Mouse (Mus musculus): ENCODE data around the gene Ppp1r3a. TPM values are rescaled to one million over a fixed set of nuclear protein-coding genes. Genes with fewer than 3 reads are reported as not detected.
"Not testable (repeated sequence)": the region's sequence is repeated elsewhere in the genome, so short reads cannot be mapped to it uniquely, and the experiment has no call there.

Gene Ppp1r3a
- polyA plus RNA-seq, 2 experiments: not detected

DNA sequence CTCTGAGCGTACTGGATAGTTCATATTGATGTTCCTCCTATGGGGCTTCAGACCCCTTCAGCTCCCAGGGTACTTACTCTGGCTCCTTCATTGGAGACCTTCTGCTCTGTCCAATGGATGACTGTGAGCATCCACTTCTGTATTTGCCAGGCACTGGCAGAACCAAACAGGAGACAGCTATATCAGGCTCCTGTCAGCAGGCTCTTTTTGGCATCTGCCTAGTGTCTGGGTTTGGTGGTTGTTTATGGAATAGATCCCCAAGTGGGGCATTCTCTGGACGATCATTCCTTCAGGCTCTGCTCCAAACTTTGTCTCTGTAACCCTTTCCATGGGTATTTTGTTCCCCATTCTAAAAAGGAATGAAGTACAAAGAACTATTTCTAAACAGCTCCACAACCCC, 87.4 kb downstream of the Ppp1r3a start:
- H3K9me3 ChIP-seq (ENCODE audit: control insufficient read depth, low read length); ATAC-seq (ENCODE audit: insufficient read depth); H3K4me3 ChIP-seq (ENCODE audit: insufficient read depth in 1 of 2, low read depth in 2 of 2, low read length in 2 of 2); H3K4me1 ChIP-seq (replicated peaks; ENCODE audit: control insufficient read depth in 2 of 2, insufficient read depth in 2 of 2, low read length in 1 of 2); DNase-seq (ENCODE audit: low read depth in 3 of 3, low spot score in 3 of 3); H3K4me2 ChIP-seq (ENCODE audit: low read depth); H3K27me3 ChIP-seq (ENCODE audit: control insufficient read depth, insufficient read depth, low read length); H3K27ac ChIP-seq; H3K9ac ChIP-seq (replicated peaks); H3K36me3 ChIP-seq (replicated peaks; ENCODE audit: control insufficient read depth, insufficient read depth, low read depth): not testable (repeated sequence)
- WGBS (ENCODE audit: insufficient replicate concordance): 57% methylated on average over 2 of the region's 2 CpGs

Other genes starting within 250 kb of the Ppp1r3a start
- gene Foxp2, start 146.1 kb upstream of the Ppp1r3a start, polyA plus RNA-seq (2012; rRNA removed): 0.25 and 0.27 TPM in 2 replicates
- 0.18 and 0.28 TPM in 2 replicates for gene Foxp2, start 146.1 kb upstream of the Ppp1r3a start, polyA plus RNA-seq (2014; fragmentation: Nextera tagmentation; extraction: Ambion mirVana)